Mouse (Mus musculus) cerebellum, adult 2 months (tissue): ENCODE measurements at regions not wholly inside any gene's neighbourhood (a gene's known extent, or its start where the extent isn't known, plus 50 kb on each side); places are given as distances from the start of the nearest gene placed in this dataset.

ENCODE experiments used
- CTCF ChIP-seq: fragments of 200-500 bp; IDR thresholded peaks from 2 replicates; pipeline ENCODE4 v1.5.1; 2011; ENCODE audit warnings: low read depth, mild to moderate bottlenecking, control low read depth, low read length, moderate library complexity, borderline replicate concordance; ENCODE audit not compliant: insufficient read depth
- POLR2A ChIP-seq: fragments of 200-500 bp; IDR thresholded peaks from 2 replicates; pipeline ENCODE4 v1.6.1; 2011; ENCODE audit warnings: low read length, control low read depth, borderline replicate concordance; ENCODE audit not compliant: insufficient read depth

- TF ChIP-seq CTCF = no peak
- no peak for TF ChIP-seq POLR2A
Observed at GRCm38 (mm10) chr4:55293347-55294079, 56.3 kb upstream of the Rad23b start.
